Mouse (Mus musculus) neural tube, embryonic 12.5 days (tissue): Measurements from ENCODE around the gene Serpini1. TPM values are rescaled to one million over a fixed set of nuclear protein-coding genes. Genes with fewer than 3 reads are reported as not detected.

Experiments used
- polyA plus RNA-seq: library from polyadenylated mRNA; unstranded; fragments of >200 nt; fragmentation: Nextera tagmentation; extraction: Ambion mirVana; gene quantifications from 2 replicates; pipeline ENCODE4 v1.2.1, GENCODE M21; 2016

Serpini1 gene
- polyA plus RNA-seq, 1 experiment from 2014 or later: 84.9 TPM

Other genes with a start within 250 kb of the Serpini1 start
- gene Wdr49, start 75.4 kb upstream of the Serpini1 start, polyA plus RNA-seq: not detected in 2 replicates
- 83.4 and 88.5 TPM in 2 replicates for gene Pdcd10, start 691 bp upstream of the Serpini1 start, polyA plus RNA-seq
- gene Gm29133, start 190.7 kb downstream of the Serpini1 start, polyA plus RNA-seq: not detected in 2 replicates